Mouse (Mus musculus) cerebellum, adult 18-20 months (tissue): ENCODE measurements around the gene Zfp1.
A peak's percentile ranks its signal among the peaks of the same experiment; 100 is the strongest.

ENCODE experiments used
- DNase-seq, 2 experiments: peaks; one replicate each; pipeline ENCODE4 v3.0.0; 2021

The Zfp1 gene

DNA sequence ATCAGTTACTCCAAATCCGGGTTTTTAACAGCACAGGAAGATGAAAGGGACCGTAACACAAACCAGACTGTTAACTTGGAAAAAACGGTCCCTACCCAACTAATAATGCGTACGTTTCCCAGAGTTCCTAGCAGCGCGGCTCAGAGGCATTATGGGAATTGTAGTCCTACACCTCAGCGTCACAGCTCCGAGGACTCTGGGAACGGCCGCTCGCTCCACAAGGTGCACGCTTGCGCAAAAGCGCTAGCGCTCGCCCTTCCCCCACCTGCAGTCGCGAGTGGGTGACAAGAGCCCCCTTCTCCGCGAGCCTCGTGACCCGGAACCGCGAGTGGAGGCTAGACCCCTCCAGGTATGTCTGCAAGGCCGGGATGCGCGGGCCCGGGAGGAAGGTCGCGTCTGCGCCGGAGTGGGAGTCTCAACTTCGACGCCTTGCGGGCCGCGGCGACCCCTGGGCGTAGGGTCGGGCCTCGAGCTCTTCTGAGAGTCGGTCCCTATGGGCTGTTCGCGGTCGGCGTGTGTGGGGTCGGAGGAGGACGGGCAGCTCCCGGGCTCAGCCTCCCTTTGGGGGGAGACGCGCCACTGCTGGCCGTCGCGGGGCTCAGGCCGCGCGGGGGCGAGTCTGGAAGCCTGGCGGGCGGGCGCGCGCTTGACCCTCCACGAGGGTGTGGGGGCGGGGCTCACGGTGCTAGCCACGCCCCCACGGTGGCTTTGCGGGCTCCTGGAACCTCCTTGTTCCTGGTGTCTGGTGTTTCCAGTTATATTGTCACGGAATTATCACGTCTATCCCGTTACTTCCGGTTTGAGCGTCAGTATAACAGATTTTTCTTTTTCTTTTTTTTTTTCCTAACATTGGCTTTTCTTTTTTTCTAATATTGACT lies at the start of gene Zfp1:
Zfp1 (plus strand) TSS at position 138 of the 878 bp plus-strand sequence.
- peak; percentile 93 for DNase-seq

DNA sequence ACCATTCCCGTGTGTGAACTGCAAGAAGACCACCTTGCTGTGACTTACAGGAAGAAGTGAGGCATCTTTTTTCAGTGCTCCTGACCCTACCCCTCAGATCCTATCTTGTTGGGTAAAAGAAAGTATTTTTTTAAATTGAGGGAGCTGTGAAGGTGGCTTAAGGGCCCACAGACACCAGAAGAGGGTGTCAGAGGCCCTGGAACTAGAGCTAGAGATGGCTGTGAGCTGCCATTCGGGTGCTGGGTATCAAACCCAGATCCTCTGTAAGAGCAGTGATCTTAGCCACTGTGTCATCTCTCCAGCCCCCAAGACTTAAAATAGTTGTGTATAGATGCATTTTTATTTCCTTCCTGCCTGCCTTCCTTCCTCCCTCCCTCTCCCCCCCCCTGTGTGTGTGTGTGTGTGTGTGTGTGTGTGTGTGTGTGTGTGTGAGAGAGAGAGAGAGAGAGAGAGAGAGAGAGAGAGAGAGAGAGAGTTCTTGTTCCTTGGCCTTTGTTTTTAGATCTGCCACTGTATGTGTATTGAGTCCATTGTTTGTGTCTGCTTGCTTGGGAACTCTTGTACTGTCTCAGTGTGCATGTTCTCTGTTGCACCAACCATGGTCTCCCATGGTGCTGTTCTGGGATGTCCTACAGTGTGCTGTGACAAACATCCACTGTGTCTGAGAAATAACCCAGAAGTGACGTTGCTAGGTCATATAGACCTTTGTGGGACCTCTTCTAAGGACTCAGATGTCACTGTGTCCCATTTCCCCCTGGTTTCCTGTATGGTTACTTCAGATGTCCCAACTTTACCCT lies 49.0 kb upstream of the Zfp1 start:
- no peak for DNase-seq

DNA sequence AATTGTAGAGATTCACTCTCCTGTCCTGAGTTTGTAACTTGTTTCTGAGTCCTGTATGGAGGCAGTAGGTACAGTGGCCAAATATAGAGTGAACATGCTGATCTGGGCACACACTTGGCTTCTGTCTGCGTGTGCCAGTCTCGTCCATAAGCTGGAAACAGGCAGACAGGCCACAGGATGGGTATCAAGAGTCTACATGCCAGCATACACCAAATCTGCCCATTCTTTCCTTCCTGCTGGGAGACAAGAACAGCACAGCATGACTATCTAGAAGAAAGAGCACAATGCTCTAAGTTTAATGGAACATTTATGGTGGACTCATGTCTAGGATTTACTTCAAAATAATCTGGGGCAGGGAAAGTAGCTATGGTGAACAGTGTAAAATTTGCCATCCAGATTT lies 48.2 kb upstream of the Zfp1 start:
- peak; percentile 32 to 42 for DNase-seq

DNA sequence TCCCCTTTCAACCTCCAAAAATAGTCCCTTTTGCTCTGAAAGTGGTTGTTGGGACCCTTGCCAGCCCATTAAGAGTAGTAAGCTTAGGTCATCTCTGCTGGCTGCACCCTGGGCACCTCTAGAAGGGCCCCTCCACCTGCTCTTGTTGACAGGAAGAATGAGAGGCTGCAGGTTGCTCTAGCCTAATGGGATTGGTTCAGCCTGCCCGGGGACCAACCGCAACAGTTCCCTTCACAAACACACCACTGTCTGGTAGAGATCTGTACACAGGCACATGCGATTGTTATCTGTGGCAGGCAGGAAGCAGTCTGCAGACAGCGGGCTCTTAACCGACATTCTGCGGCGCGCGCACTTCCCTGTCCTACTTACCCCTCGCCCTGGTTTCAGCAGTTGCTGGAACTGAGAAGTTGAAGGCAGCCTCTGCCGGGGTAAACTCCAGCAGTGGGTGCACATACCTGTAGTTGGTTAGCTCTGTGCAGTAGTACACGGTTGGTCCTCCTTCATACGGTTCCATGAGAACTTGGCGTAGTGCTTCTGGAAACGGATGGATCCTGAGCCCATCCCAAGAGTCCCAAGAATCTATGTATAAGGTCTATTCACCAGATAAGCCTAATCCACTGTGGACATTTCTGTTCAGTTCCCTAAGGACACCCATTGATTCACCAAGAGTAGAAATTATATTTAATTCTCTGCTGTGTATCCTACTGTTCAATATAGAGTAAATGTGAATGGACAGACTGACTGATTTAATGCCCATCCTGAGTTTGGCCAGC lies 47.3 kb upstream of the Zfp1 start:
- DNase-seq = no peak

DNA sequence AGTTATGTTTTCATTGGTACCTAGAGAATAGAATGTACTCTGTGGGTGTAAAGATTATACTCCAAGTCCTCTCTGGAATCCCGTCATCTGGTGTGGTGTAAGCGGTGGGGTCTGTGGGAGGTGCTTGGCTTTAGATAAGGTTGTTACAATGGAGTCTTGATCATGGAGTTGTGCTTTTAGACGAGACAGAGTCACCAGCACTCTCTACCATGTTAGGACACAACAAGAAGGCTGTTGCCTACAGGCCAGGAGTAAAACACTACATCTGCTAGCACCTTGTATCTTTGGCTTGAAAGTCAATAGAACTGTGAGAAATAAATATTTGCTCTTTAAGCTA lies 46.7 kb upstream of the Zfp1 start:
- DNase-seq = no peak

DNA sequence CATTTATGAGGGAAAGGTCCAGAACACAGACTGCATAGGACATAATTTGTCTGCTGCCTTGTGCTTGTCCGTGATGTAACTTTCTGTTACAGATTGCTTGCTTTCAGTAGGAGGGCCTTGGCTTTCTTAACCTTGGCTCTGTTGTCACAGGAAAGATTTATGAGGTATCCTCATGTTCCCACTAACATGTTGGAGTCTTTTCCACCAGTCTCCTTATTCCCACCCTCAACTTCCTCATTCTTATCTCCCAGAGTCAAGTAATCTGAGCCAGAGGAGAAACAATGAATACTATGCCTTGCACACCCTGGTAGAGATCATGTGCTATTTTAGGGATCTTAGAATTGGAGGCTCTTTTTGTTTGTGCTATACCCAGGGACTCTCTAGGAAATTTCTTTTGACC lies 45.9 kb upstream of the Zfp1 start:
- no peak for DNase-seq

DNA sequence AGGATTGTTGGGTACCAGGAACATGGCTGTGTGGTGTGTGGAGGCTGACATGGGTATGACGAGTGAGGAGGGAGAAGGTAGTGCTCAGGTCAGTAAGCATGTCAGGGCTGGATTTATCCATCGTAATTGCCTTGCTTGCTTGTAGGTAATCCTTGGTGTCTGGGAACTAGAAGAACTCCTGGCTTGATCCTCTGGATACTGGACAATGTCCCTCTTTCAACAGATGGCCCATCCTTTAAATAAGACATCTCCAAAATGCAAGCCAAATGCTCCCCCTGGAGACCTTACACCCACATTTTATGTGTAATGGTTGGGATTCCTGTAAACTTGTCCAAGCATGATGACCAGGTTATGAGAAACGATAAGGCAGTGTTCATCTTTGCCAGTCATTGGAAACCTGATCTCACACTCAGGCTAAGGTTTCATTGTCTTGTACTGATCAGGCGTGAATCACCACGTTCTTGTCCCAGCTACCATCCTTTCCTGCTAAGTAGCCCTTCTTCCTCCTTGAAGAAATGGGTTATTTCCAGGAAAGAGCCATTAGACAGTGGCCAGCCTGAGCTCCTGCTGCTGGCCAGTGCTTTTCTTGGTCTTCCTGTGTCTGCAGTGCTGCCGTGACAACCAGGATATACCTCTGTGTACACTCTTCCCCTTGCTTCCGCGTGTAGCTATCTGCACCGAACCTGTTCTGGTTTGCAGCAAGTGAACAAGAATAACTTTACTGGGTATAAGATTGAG lies 43.3 kb upstream of the Zfp1 start:
- DNase-seq = peak; percentile 30 to 34

DNA sequence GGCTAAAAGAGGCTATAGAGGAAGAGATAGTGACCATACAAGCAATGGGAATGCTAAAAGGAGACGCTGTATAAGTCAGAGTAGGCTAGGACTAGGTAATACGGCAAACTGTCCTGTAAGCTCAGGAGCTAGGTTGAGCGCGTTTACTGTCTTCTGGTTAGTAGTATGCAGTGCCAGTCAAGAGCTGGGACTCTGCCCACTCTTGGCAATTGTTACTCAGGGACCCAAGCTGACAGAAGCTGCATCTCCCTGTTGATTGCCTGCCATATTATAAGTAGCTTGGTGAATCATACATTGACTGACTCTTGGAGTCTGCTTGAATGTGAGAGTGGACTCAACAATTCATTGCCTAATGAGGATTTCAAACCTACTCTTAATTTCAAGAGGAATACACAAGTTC lies 41.2 kb upstream of the Zfp1 start:
- DNase-seq = peak; percentile 66 to 76

DNA sequence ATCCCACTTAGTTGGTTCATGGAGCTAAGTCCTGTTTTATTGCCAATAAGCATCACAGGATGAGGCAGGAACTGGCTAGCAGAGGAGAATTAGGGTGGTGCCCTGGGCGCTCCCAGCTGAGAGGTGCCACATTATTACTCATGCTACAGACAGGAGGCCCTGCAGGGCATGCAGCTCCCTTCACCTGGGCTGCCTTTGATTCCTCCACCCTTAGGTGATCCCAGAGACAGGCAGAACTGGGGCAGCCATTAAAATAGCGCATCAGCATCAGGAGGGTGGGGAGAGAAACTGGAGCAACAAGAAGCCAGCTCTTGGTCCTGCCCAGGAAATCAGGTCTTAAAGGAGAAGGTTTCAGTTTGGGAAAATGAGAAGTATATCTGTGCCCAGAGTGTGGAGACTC lies 38.2 kb upstream of the Zfp1 start:
- DNase-seq = peak in 1 of 2 experiments; percentile 15

DNA sequence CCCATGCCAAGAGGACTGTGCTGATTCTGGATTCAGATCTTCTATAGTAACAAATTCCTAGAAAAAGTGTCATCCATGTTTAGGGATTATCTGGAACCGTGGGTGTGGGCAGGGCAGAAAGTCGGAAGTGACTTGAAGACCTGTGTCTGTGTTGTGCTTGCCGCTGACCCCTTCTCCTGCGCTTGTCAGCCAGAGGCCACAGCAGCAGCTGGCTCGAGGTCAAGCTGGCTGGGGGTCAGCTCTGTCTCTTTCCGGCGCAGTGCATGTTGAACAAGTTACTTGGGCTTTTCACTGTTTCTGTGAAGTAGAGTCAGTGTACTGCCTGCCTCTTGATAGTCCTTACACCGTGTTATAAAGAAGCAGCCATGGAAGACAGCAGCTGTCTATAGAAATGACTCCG lies 36.2 kb upstream of the Zfp1 start:
- DNase-seq = no peak

DNA sequence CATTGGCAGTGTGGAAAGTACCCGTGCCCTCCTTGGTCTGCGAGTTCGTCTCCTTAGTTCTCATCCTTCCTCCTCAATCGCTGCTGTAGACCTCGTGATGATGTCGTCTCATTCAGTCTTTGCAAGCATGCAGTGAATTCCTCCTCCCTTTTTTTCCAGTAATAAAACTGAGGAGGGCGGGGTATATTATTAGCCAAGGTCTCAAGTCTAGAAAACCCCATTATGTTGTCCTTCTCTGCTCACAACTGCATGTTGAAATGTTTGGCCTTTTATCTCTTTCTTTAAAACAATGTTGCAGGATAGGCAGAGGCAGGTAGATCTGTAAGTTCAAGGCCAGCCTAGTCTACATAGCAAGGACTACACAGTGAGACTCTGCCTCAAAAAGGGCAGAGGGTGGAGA lies 35.8 kb upstream of the Zfp1 start:
- DNase-seq = no peak

DNA sequence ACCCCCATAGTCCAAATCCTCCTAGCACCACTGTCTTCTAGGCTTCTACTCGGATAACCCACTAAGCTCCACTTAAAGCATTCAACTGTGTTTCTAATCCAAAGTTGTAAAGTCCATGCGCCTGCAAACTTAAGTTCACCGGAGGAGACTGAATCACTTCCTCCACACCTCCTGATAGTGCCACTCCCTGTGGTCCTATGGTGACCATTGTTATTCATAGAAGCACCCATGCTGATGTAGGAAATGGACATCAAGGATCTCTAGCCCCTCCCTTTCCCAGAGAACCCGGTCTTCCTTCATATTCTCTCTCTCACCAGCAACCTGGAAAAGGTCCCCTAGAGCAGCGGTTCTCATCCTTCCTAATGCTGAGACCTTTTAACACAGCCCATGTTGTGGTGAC lies 30.0 kb upstream of the Zfp1 start:
- no peak for DNase-seq

DNA sequence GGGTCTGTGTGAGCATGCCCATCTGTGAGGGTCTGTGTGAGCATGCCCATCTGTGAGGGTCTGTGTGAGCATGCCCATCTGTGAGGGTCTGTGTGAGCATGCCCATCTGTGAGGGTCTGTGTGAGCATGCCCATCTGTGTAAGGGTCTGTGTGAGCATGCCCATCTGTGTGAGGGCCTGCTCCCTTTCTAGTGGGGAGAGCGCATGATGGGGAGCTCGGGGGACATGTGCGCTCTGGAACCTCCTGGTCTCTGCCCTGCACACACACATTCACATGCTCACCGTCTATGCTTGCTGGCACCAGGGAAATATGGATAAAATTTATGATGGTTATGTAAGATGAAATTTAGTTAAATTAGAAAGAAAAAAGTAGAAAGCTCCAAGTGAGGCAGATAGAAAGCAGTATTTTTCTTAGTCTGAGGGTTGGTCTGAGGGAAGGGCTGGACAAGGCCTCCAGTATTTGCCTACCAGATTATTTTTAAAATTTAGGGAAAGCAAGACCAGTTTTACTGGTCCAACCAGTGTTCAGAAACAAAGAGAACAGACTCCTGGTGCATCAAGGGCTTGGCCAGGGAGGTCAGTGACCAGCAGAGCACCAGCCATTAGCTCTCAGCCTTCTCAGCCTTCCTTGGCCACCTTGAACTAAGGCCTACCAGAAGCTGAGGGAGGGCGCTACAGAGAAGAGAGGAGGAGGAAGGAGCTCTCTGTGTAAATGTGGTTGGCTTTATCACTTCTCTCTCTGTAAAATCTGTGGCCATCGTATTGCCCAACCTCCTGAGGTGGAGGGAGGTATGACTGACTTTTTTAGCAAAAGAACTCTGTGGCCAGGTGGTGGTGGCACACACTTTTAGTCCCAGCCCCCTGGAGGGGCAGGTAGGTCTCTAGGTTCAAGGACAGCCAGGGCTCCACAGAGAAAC lies 28.2 kb upstream of the Zfp1 start:
- no peak for DNase-seq

DNA sequence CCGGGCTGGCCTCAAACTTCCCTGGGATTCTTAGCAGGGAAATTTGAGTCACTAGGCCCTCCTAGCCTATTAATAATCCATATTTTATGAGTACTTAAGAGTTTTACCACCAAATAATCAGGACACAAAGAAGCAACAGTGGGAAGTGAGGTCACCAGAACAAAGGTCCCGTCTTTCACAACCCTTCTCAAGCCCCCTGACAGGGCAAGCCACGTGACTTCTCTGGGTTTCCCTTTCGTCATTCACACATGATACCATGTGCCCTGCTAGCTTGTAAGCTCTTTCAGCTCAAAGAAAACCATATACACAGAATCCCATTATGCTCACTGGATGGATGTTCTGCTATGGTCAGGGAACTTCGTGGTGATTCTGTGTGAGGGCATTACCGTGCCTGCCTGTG lies 25.4 kb upstream of the Zfp1 start:
- DNase-seq = no peak

DNA sequence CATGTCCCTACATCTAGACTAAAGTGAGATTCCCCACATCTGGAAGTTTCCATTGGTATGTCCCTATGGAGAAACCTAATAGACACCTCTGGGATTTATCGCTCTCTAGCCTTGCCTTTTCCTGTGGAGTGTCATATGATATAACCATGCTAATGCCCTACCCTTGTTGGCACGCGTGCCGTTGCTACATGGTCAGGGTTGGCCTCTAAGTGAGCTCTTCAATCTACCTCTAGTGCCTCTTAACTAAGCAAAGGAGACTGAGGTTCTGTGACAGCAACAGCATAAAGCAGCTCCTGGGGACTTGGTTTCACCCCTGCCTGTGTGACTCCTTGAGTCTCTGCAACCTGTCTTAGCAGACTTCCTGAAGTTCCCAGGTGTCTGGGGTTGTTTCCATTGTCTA lies 24.9 kb upstream of the Zfp1 start:
- DNase-seq = no peak

DNA sequence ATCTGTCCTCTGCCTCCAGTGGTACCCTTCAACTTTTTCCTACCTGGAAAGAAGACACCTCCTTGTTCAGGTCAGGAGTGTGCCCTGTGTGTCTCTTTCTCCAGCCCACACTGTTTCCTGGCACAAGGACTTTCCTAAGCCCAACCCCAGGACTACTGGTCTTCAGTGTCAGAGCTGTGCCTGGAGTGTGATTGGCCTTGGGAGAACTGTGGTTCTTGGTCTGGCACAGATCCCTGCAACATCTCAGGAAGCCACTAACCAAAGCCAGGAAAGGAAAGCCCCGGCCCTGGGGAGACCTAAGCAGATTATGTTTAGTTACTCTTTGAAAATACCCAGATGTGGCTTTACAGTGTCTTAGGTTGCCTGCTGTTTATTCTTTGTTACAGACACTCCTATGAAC lies 23.3 kb upstream of the Zfp1 start:
- no peak for DNase-seq

DNA sequence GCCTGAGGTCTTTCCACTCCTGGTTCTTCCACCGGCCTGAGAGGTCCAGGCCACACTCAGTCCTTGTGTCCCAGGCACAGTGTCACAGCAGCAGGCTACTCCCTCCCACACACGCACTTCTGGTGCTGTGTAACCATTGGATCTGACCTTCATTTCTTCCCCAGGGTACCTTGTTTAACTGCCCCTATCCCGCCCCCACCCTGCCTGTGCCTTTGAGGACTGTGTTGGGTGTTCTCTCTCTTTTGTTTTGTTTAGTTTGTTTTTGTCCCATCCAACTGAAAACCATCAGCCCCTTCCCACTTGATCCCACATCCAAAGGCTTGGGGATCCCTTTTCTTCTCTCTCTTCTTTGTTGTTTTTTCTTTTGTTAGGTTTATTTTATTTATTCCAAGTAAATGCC lies 21.1 kb upstream of the Zfp1 start:
- DNase-seq = no peak

DNA sequence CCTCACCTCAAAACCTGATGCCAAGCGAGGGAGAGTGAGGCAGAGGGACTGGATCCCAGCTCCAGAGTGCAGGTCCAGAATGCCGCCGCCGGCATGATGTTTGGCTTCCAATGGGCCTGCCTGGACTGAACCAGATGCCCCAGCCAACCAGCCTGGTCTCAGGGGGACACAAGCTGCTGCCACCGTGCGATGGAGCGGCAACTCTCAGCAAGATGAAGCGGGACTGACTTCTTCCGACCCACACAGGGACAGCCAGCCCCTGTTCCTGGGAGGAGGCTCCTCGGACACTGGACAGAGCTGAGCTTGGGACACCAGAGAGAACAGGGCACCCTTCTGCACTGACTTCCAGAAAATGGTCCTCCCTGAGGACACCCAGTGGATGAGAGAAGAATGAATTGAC lies 20.6 kb upstream of the Zfp1 start:
- no peak for DNase-seq

DNA sequence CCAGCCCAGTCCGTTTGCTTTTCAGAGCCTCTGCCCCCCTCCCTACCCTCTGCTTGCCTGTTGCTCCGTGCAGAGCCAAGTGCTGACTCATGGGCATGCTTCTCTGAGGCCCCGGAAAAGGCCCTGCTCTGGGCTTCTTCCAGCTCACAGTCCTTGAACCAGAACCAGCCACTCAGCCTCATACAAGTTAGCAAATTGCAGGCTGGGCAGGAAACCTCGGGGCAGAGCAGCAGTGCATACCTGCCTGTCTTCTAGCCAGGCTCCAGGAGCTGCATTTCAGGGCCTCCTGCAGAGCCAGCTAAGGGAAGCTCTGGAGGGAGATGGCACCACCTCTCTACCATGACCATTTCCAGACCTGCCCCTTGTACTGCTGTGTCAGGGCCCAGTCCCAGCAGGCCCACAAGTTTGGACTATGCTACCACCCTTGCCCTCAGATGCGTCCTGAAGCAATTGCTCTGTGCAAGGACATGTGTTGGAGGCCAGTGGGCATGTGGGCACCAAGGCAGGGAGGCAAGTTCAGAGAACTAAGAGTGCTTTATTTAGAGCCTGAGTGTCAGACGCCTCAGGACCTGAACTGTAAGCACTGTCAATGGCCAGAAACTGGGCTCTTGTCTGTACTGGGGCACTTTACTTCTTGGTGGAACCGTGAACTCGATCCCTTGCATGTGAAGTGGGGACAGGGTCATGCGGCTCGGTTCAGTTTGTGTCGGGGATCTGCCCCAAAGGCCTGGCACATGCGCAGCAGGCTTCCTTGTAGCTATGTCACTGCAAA lies 18.9 kb upstream of the Zfp1 start:
- peak; percentile 75 to 86 for DNase-seq

DNA sequence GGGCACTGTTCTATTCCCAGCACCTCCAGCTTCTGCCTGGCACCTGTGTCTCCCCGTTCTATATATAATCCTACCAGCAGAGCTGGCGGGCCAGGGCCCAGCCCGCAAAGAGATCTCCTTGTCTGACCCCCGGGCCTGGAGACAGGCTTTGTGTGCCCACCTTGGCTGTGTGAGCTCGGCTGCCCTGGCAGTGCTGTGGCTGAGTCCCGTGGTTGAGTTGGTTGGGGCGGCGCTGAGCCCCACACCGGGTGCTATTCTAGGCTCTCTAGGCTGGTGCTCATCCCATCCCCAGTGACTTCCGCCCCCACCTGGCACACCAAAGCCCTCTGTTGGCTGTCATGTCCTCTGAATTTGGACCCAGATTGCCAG lies 18.4 kb upstream of the Zfp1 start:
- peak; percentile 45 to 57 for DNase-seq
